Mouse (Mus musculus): ENCODE measurements at regions not wholly inside any gene's neighbourhood (a gene's known extent, or its start where the extent isn't known, plus 50 kb on each side); places are given as distances from the start of the nearest gene placed in this dataset.

DNA sequence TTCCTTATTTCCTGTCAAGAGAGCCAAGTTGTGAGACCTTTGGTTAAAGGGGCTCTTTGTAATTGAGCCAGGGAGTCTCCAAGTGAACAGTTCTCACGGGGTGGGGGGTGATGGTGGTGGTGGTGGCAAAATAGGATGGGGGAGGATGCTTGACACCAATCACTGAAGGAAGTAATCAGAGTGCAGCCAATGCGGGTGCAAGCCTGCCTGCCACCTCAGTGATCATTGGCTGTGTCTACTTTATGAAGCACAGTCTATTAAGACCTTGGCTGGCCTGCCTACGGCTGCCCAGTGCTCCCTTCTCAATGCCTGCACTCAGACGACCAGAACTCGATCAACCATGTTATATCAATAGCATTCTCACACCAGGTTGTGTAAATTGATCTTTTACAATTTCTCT is 206.0 kb upstream of the Pou3f3 start:
- 33% methylated on average over 5 of the region's 5 CpGs for WGBS
- no peaks in the 10 kb centered on the region for H3K9me3 ChIP-seq (ENCODE audit: control insufficient read depth, low read length)
- DNase-seq (ENCODE audit: low spot score) = no peak
- H3K36me3 ChIP-seq (ENCODE audit: control insufficient read depth, insufficient read depth, low read length) = no peaks in the 10 kb centered on the region
- H3K4me3 ChIP-seq (ENCODE audit: low read depth, low read length) = no peak overlapping the region
- H3K4me2 ChIP-seq (ENCODE audit: low read depth, low read length, severe bottlenecking) = no peak overlapping the region
- H3K9ac ChIP-seq (ENCODE audit: low read length) = no peak overlapping the region
- peaks cover 12% of the 10 kb centered on the region for H3K4me1 ChIP-seq (replicated peaks; ENCODE audit: control insufficient read depth, insufficient read depth, low read length)
- no peak overlapping the region for H3K27ac ChIP-seq (ENCODE audit: low read depth, low read length)
- peaks cover 5% of the 10 kb centered on the region; the same call in 1 of the 2 replicates for H3K27me3 ChIP-seq (ENCODE audit: control insufficient read depth, insufficient read depth, low read length)
- ATAC-seq (replicated peaks; ENCODE audit: low FRiP score) = 0 out of 2 replicates have a peak, but pooled peaks have one; percentile 16

DNA sequence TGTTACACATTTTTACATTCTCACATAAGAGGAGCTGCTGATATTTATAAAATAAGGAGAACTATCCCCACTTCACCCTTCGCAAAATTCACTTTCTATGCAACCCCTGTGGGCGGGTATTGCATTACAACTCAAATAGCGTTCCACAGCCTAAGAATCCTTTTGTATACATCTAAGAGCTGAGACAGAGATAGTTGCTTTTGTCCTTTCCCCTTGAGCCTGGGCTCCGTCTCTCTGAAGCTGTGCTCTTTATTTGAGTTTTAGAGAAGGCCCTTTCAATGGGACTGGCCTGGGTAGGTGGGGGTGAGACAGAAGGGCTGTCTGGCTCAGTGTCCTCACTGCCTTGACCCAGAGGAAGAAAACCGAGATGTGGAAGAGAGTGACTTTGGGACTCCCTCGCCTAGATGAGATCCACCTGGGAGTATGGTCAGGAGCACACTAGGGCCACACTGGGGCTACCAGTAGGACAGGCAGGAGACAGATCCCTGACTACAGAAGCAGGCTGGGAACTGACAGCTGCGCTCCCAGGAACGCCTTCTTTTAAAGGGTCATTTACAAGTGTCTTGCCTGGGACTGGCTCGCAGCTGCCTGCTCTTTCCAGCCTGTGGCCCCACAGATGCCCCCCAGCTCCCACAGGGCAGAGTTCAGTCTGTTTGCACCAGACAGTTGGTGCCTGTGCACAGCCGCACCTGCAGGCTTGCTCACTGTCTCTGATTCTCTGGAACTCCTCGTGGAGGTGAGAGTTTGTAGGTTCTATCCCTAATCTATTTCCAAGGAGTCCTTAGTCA is 204.5 kb upstream of the Pou3f3 start:
- H3K9ac ChIP-seq (ENCODE audit: low read length) = peak overlapping the region; percentile 63
- ATAC-seq (replicated peaks; ENCODE audit: low FRiP score) (peak; percentile 76), DNase-seq (ENCODE audit: low spot score) (peak; percentile 66)
- H3K27me3 ChIP-seq (ENCODE audit: control insufficient read depth, insufficient read depth, low read length) = peaks cover 5% of the 10 kb centered on the region; the same call in 1 of the 2 replicates
- peak overlapping the region; percentile 53; the same call in 1 of the 2 replicates for H3K27ac ChIP-seq (ENCODE audit: low read depth, low read length)
- H3K9me3 ChIP-seq (ENCODE audit: control insufficient read depth, low read length) = no peaks in the 10 kb centered on the region
- H3K4me2 ChIP-seq (ENCODE audit: low read depth, low read length, severe bottlenecking) = peak overlapping the region; percentile 57
- no peaks in the 10 kb centered on the region for H3K36me3 ChIP-seq (ENCODE audit: control insufficient read depth, insufficient read depth, low read length)
- 4% methylated on average over 11 of the region's 11 CpGs for WGBS
- H3K4me1 ChIP-seq (replicated peaks; ENCODE audit: control insufficient read depth, insufficient read depth, low read length) = peaks cover 12% of the 10 kb centered on the region
- H3K4me3 ChIP-seq (ENCODE audit: low read depth, low read length) = peak overlapping the region; percentile 24

DNA sequence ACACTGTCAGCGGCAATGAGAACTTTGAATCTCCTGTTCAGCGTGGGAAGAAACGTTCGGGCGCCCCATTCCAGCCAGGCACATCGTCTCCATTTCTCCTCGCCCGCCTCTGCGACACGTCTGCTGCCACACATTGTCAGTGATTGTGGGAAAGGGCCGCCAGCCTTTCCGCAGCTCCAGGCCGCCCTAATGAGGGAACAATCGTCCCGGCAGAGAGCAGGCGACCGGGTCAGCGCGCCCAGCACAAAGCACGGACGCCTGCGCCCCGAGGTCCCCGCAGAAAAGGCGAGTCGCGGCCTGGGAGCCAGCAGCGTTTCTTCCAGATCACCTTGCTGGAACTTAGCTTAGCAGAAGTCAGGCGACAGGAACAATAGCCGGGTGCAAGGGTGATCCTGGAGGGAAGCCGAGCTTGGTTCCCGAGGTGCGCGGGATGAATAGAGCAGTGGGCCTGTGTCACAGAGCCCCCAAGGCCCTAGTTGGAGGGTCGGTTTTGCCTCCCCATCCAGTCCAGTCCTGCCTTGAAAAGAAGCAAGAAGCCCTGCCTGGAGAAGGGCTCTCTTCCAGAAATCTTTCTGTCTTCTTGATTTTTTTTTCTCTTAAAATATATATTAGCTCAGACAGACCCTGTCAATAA is 203.8 kb upstream of the Pou3f3 start:
- Histone ChIP-seq H3K4me1 (replicated peaks; ENCODE audit: control insufficient read depth, insufficient read depth, low read length) (peaks cover 12% of the 10 kb centered on the region), H3K9ac (ENCODE audit: low read length) (peak overlapping the region; percentile 63), H3K9me3 (ENCODE audit: control insufficient read depth, low read length) (no peaks in the 10 kb centered on the region), H3K4me3 (ENCODE audit: low read depth, low read length) (peak overlapping the region; percentile 24), H3K27me3 (ENCODE audit: control insufficient read depth, insufficient read depth, low read length) (peaks cover 5% of the 10 kb centered on the region; the same call in 1 of the 2 replicates), H3K27ac (ENCODE audit: low read depth, low read length) (peak overlapping the region; percentile 53; the same call in 1 of the 2 replicates), H3K4me2 (ENCODE audit: low read depth, low read length, severe bottlenecking) (peak overlapping the region; percentile 57), H3K36me3 (ENCODE audit: control insufficient read depth, insufficient read depth, low read length) (no peaks in the 10 kb centered on the region)
- under 1% methylated on average over 35 of the region's 35 CpGs for WGBS
- ATAC-seq (replicated peaks; ENCODE audit: low FRiP score) (peak; percentile 84), DNase-seq (ENCODE audit: low spot score) (peak; percentile 76)

DNA sequence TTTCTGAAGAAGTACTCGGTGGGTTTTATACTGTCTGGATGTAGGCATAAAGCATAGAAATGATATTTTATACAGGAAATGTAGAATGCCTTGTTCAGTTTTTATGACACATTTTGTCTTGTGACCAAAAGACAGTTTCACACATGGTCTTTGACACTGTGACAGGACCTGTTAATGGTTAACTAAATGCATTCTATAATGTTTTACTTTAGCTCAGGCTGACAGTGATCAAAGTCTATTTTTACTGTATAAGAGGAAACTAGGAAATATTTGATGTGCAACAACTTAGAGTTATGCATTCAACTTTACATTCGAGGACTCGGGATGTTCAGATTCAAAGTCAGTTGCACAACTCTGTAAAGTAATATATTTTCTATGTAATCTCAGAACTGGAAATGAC is 199.5 kb upstream of the Pou3f3 start:
- peaks cover 8% of the 10 kb centered on the region for H3K4me1 ChIP-seq (replicated peaks; ENCODE audit: control insufficient read depth, insufficient read depth, low read length)
- H3K27ac ChIP-seq (ENCODE audit: low read depth, low read length) = no peak overlapping the region
- H3K9ac ChIP-seq (ENCODE audit: low read length) = no peak overlapping the region
- peaks cover 5% of the 10 kb centered on the region; the same call in 1 of the 2 replicates for H3K27me3 ChIP-seq (ENCODE audit: control insufficient read depth, insufficient read depth, low read length)
- no peaks in the 10 kb centered on the region for H3K9me3 ChIP-seq (ENCODE audit: control insufficient read depth, low read length)
- ATAC-seq (replicated peaks; ENCODE audit: low FRiP score) = no peak
- no peak overlapping the region for H3K4me3 ChIP-seq (ENCODE audit: low read depth, low read length)
- no peak overlapping the region for H3K4me2 ChIP-seq (ENCODE audit: low read depth, low read length, severe bottlenecking)
- 95% methylated on average over 3 of the region's 3 CpGs for WGBS
- H3K36me3 ChIP-seq (ENCODE audit: control insufficient read depth, insufficient read depth, low read length) = no peaks in the 10 kb centered on the region
- no peak for DNase-seq (ENCODE audit: low spot score)

DNA sequence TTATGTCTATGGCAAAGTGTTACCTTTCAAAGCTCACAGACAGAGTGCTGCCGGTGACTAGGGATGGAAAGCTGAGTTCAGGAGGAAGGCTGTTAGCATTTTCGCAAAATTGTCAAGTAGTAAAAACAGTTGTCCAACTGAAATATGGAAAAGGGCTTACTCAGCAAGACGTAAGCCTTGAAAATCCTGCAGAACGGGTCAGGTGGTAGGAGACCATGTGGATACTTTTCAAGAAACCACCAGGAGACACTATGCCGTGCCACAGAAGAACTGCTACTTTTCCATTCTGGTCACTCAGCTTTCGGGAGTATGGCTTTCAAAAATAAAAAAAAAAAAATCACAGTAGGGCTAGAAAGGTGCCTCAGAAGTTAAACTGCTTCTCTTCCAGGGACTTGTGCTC is 199.1 kb upstream of the Pou3f3 start:
- H3K9ac ChIP-seq (ENCODE audit: low read length) = no peak overlapping the region
- H3K36me3 ChIP-seq (ENCODE audit: control insufficient read depth, insufficient read depth, low read length) = no peaks in the 10 kb centered on the region
- ATAC-seq (replicated peaks; ENCODE audit: low FRiP score) = no peak
- no peak overlapping the region for H3K4me3 ChIP-seq (ENCODE audit: low read depth, low read length)
- peaks cover 4% of the 10 kb centered on the region for H3K4me1 ChIP-seq (replicated peaks; ENCODE audit: control insufficient read depth, insufficient read depth, low read length)
- peaks cover 5% of the 10 kb centered on the region; the same call in 1 of the 2 replicates for H3K27me3 ChIP-seq (ENCODE audit: control insufficient read depth, insufficient read depth, low read length)
- no peaks in the 10 kb centered on the region for H3K9me3 ChIP-seq (ENCODE audit: control insufficient read depth, low read length)
- WGBS = 89% methylated on average over 6 of the region's 6 CpGs
- no peak for DNase-seq (ENCODE audit: low spot score)
- no peak overlapping the region for H3K4me2 ChIP-seq (ENCODE audit: low read depth, low read length, severe bottlenecking)
- no peak overlapping the region for H3K27ac ChIP-seq (ENCODE audit: low read depth, low read length)

DNA sequence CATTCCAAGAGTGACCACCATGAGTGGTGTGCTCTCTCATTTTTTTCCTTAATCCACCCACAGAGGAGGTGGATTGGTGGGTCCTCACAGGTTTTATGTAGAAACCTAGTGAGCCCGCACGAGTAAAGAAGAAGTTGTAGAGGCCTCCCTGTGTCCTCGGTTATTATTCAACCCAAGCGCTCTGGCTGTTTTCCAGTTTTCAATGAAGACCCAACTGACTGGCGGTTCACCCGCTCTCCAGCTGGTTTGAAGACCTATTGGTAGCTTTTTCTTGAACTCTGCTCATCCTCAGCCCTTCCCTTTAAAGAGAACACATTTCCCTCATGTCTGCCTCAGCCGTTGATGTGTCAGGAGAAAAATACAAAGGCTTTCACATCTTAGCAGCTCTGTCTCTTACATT is 196.7 kb upstream of the Pou3f3 start:
- H3K27me3 ChIP-seq (ENCODE audit: control insufficient read depth, insufficient read depth, low read length) = no peaks in the 10 kb centered on the region; the same call in 1 of the 2 replicates
- no peak overlapping the region for H3K4me2 ChIP-seq (ENCODE audit: low read depth, low read length, severe bottlenecking)
- H3K4me3 ChIP-seq (ENCODE audit: low read depth, low read length) = no peak overlapping the region
- no peak overlapping the region for H3K27ac ChIP-seq (ENCODE audit: low read depth, low read length)
- H3K9ac ChIP-seq (ENCODE audit: low read length) = no peak overlapping the region
- ATAC-seq (replicated peaks; ENCODE audit: low FRiP score) (no peak), DNase-seq (ENCODE audit: low spot score) (no peak)
- 92% methylated on average over 7 of the region's 7 CpGs for WGBS
- H3K36me3 ChIP-seq (ENCODE audit: control insufficient read depth, insufficient read depth, low read length) = no peaks in the 10 kb centered on the region
- no peaks in the 10 kb centered on the region for H3K9me3 ChIP-seq (ENCODE audit: control insufficient read depth, low read length)
- H3K4me1 ChIP-seq (replicated peaks; ENCODE audit: control insufficient read depth, insufficient read depth, low read length) = no peaks in the 10 kb centered on the region; the same call in 1 of the 2 replicates

DNA sequence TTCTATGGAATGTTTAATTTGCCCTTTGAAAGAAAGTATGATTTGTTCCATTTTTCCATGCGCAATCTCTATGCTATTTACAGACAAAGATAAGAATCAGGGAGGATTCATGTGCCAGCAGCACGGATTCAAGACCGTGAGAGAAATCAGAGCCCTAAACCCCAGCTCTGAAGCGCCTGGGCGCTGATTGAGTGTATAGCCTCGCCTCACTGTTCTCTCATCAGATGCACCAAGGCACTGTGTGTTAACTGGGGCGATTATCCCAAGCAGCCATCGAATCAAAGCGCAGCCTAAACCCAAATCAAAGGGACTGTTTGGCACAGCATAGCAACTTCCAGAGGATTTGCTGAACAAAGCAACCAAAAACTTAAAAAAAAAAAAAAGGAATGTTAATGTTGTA is 191.1 kb upstream of the Pou3f3 start:
- no peaks in the 10 kb centered on the region for H3K27me3 ChIP-seq (ENCODE audit: control insufficient read depth, insufficient read depth, low read length)
- no peak overlapping the region for H3K9ac ChIP-seq (ENCODE audit: low read length)
- no peak overlapping the region for H3K4me3 ChIP-seq (ENCODE audit: low read depth, low read length)
- no peaks in the 10 kb centered on the region for H3K9me3 ChIP-seq (ENCODE audit: control insufficient read depth, low read length)
- H3K36me3 ChIP-seq (ENCODE audit: control insufficient read depth, insufficient read depth, low read length) = no peaks in the 10 kb centered on the region
- H3K27ac ChIP-seq (ENCODE audit: low read depth, low read length) = no peak overlapping the region
- H3K4me2 ChIP-seq (ENCODE audit: low read depth, low read length, severe bottlenecking) = no peak overlapping the region
- H3K4me1 ChIP-seq (replicated peaks; ENCODE audit: control insufficient read depth, insufficient read depth, low read length) = no peaks in the 10 kb centered on the region
- 49% methylated on average over 9 of the region's 9 CpGs for WGBS
- DNase-seq (ENCODE audit: low spot score) (no peak), ATAC-seq (replicated peaks; ENCODE audit: low FRiP score) (no peak)

DNA sequence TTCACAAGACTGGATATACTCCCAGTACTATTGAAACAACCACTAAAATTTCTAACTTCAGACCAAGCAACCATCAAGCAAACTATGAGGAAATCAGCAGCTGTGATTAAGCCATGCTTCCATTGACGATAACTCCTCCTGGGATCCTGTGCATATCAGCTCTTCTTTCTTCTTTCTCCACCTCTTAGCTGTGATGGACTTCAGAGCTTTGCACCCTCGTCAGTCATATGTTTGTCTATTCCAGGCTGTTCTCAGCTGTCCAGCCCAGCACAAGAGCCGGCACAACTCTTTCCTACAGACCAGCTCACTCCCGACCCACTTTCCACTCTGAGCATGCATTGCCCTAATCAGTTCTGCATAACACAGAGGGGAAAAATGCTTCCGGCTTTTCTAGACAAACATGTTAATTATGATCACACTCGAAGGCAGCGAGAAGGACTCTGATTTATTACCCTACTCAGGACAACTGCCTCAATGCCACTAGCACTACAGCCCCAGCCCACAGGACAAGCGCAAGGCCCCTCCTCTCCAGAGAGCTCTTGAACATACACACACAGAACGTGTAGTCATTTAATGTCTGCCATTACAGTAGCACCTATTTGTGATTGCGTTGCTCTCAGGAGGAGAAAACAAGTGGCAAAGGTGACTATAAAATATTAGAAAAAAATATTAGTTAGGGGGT is 190.4 kb upstream of the Pou3f3 start:
- no peak overlapping the region for H3K27ac ChIP-seq (ENCODE audit: low read depth, low read length)
- ATAC-seq (replicated peaks; ENCODE audit: low FRiP score) = no peak
- H3K4me3 ChIP-seq (ENCODE audit: low read depth, low read length) = no peak overlapping the region
- WGBS = 77% methylated on average over 10 of the region's 10 CpGs
- no peak for DNase-seq (ENCODE audit: low spot score)
- no peaks in the 10 kb centered on the region for H3K27me3 ChIP-seq (ENCODE audit: control insufficient read depth, insufficient read depth, low read length)
- H3K4me1 ChIP-seq (replicated peaks; ENCODE audit: control insufficient read depth, insufficient read depth, low read length) = no peaks in the 10 kb centered on the region
- H3K9me3 ChIP-seq (ENCODE audit: control insufficient read depth, low read length) = no peaks in the 10 kb centered on the region
- H3K36me3 ChIP-seq (ENCODE audit: control insufficient read depth, insufficient read depth, low read length) = no peaks in the 10 kb centered on the region
- no peak overlapping the region for H3K9ac ChIP-seq (ENCODE audit: low read length)
- H3K4me2 ChIP-seq (ENCODE audit: low read depth, low read length, severe bottlenecking) = no peak overlapping the region
